Mouse (Mus musculus): ENCODE measurements around the gene Bri3. TPM values are rescaled to one million over a fixed set of nuclear protein-coding genes. Genes with fewer than 3 reads are reported as not detected.

The Bri3 gene
- polyA plus RNA-seq, 1 experiment = 154 TPM

- Histone ChIP-seq H3K36me3 (ENCODE audit: control insufficient read depth, insufficient read depth, low read length) (no peaks in the 10 kb centered on the region), H3K4me1 (ENCODE audit: control insufficient read depth, insufficient read depth, insufficient read length, low read length) (peaks cover 19% of the 10 kb centered on the region; the same call in 1 of the 2 replicates), H3K4me3 (ENCODE audit: low read depth, low read length) (peak overlapping the region; percentile 79), H3K27ac (ENCODE audit: insufficient read depth, low read depth, low read length) (peak overlapping the region; percentile 74), H3K27me3 (ENCODE audit: control insufficient read depth, insufficient read depth, low read length) (no peaks in the 10 kb centered on the region)
- TF ChIP-seq CTCF (IDR thresholded peaks at IDR 0.05; ENCODE audit: extremely low read depth, insufficient read length, insufficient replicate concordance, low read depth, low read length) = no peak
- TF ChIP-seq POLR2A (IDR thresholded peaks at IDR 0.05; ENCODE audit: low read depth, low read length) = no peak
- 4% methylated on average over 17 of the region's 17 CpGs for WGBS
Observed at GRCm38 (mm10) chr5:144356776-144357455, 112.7 kb downstream of the Bri3 start.

GRCm38 (mm10) chr5:144357551-144357880 lies 113.3 kb downstream of the Bri3 start:
- under 1% methylated on average over 27 of the region's 27 CpGs for WGBS
- peak overlapping the region; percentile 74 for H3K27ac ChIP-seq (ENCODE audit: insufficient read depth, low read depth, low read length)
- peaks cover 18% of the 10 kb centered on the region; the same call in 1 of the 2 replicates for H3K4me1 ChIP-seq (ENCODE audit: control insufficient read depth, insufficient read depth, insufficient read length, low read length)
- no peaks in the 10 kb centered on the region for H3K36me3 ChIP-seq (ENCODE audit: control insufficient read depth, insufficient read depth, low read length)
- no peaks in the 10 kb centered on the region for H3K27me3 ChIP-seq (ENCODE audit: control insufficient read depth, insufficient read depth, low read length)
- H3K4me3 ChIP-seq (ENCODE audit: low read depth, low read length) = peak overlapping the region; percentile 79
- no peak for TF ChIP-seq CTCF (IDR thresholded peaks at IDR 0.05; ENCODE audit: extremely low read depth, insufficient read length, insufficient replicate concordance, low read depth, low read length)
- no peak for TF ChIP-seq POLR2A (IDR thresholded peaks at IDR 0.05; ENCODE audit: low read depth, low read length)

GRCm38 (mm10) chr5:144357881-144358591 lies 113.8 kb downstream of the Bri3 start, which contains the start of gene Baiap2l1:
TSS of gene Baiap2l1 (minus strand) at chr5:144358112.
- Histone ChIP-seq H3K4me3 (ENCODE audit: low read depth, low read length) (peak within 1 kb of the TSS; percentile 79), H3K27me3 (ENCODE audit: control insufficient read depth, insufficient read depth, low read length) (no peaks in the 10 kb centered on the region), H3K4me1 (ENCODE audit: control insufficient read depth, insufficient read depth, insufficient read length, low read length) (peaks cover 15% of the 10 kb centered on the region; the same call in 1 of the 2 replicates), H3K27ac (ENCODE audit: insufficient read depth, low read depth, low read length) (peak within 1 kb of the TSS; percentile 98), H3K36me3 (ENCODE audit: control insufficient read depth, insufficient read depth, low read length) (no peaks in the 10 kb centered on the region)
- no peak for TF ChIP-seq CTCF (IDR thresholded peaks at IDR 0.05; ENCODE audit: extremely low read depth, insufficient read length, insufficient replicate concordance, low read depth, low read length)
- peak; percentile 87; the same call in 1 of the 2 replicates for TF ChIP-seq POLR2A (IDR thresholded peaks at IDR 0.05; ENCODE audit: low read depth, low read length)
- under 1% methylated on average over 60 of the region's 60 CpGs for WGBS

- H3K27ac ChIP-seq (ENCODE audit: insufficient read depth, low read depth, low read length) = peak overlapping the region; percentile 98
- no peaks in the 10 kb centered on the region for H3K27me3 ChIP-seq (ENCODE audit: control insufficient read depth, insufficient read depth, low read length)
- 3% methylated on average over 10 of the region's 10 CpGs for WGBS
- H3K4me3 ChIP-seq (ENCODE audit: low read depth, low read length) = peak overlapping the region; percentile 79
- H3K36me3 ChIP-seq (ENCODE audit: control insufficient read depth, insufficient read depth, low read length) = no peaks in the 10 kb centered on the region
- no peak for TF ChIP-seq CTCF (IDR thresholded peaks at IDR 0.05; ENCODE audit: extremely low read depth, insufficient read length, insufficient replicate concordance, low read depth, low read length)
- TF ChIP-seq POLR2A (IDR thresholded peaks at IDR 0.05; ENCODE audit: low read depth, low read length) = peak; percentile 53
- peaks cover 20% of the 10 kb centered on the region; the same call in 1 of the 2 replicates for H3K4me1 ChIP-seq (ENCODE audit: control insufficient read depth, insufficient read depth, insufficient read length, low read length)
Observed at GRCm38 (mm10) chr5:144358592-144358917, 114.3 kb downstream of the Bri3 start.

- Histone ChIP-seq H3K4me3 (ENCODE audit: low read depth, low read length) (no peak overlapping the region), H3K36me3 (ENCODE audit: control insufficient read depth, insufficient read depth, low read length) (no peaks in the 10 kb centered on the region), H3K4me1 (ENCODE audit: control insufficient read depth, insufficient read depth, insufficient read length, low read length) (peaks cover 30% of the 10 kb centered on the region; the same call in 1 of the 2 replicates), H3K27ac (ENCODE audit: insufficient read depth, low read depth, low read length) (peak overlapping the region; percentile 98), H3K27me3 (ENCODE audit: control insufficient read depth, insufficient read depth, low read length) (no peaks in the 10 kb centered on the region)
- WGBS = 28% methylated on average over 6 of the region's 6 CpGs
- no peak for TF ChIP-seq CTCF (IDR thresholded peaks at IDR 0.05; ENCODE audit: extremely low read depth, insufficient read length, insufficient replicate concordance, low read depth, low read length)
- no peak for TF ChIP-seq POLR2A (IDR thresholded peaks at IDR 0.05; ENCODE audit: low read depth, low read length)
Observed at GRCm38 (mm10) chr5:144359886-144360285, 115.6 kb downstream of the Bri3 start.

GRCm38 (mm10) chr5:144360346-144360745 lies 116.1 kb downstream of the Bri3 start:
- H3K4me3 ChIP-seq (ENCODE audit: low read depth, low read length) = no peak overlapping the region
- WGBS = 28% methylated on average over 6 of the region's 6 CpGs
- H3K4me1 ChIP-seq (ENCODE audit: control insufficient read depth, insufficient read depth, insufficient read length, low read length) = peaks cover 33% of the 10 kb centered on the region; the same call in 1 of the 2 replicates
- H3K36me3 ChIP-seq (ENCODE audit: control insufficient read depth, insufficient read depth, low read length) = no peaks in the 10 kb centered on the region
- TF ChIP-seq POLR2A (IDR thresholded peaks at IDR 0.05; ENCODE audit: low read depth, low read length) (no peak), CTCF (IDR thresholded peaks at IDR 0.05; ENCODE audit: extremely low read depth, insufficient read length, insufficient replicate concordance, low read depth, low read length) (no peak)
- no peaks in the 10 kb centered on the region for H3K27me3 ChIP-seq (ENCODE audit: control insufficient read depth, insufficient read depth, low read length)
- peak overlapping the region; percentile 98 for H3K27ac ChIP-seq (ENCODE audit: insufficient read depth, low read depth, low read length)

Measured in small intestine, adult 2 months (tissue).